Mouse (Mus musculus) urinary bladder, adult 2 months (tissue): ENCODE data around the gene Tex264. TPM values are rescaled to one million over a fixed set of nuclear protein-coding genes. Genes with fewer than 3 reads are reported as not detected.

Source experiments
- polyA plus RNA-seq: library from polyadenylated mRNA; depleted of rRNA; stranded (reverse); fragments of >200 nt; gene quantifications from 2 replicates; pipeline ENCODE4 v1.2.3, GENCODE M21; 2012; rRNA removed

Gene Tex264
- polyA plus RNA-seq, 1 experiment, result 70.3 TPM

Other genes starting within 250 kb of the Tex264 start
- 7.8 and 10.2 TPM in 2 replicates for gene Acy1, start 247.6 kb downstream of the Tex264 start, polyA plus RNA-seq
- gene Abhd14b, start 238.5 kb downstream of the Tex264 start, polyA plus RNA-seq, result 69.6 and 84.4 TPM in 2 replicates
- 44.9 and 46.9 TPM in 2 replicates for gene Abhd14a, start 238.2 kb downstream of the Tex264 start, polyA plus RNA-seq
- gene Pcbp4, start 232.6 kb downstream of the Tex264 start, polyA plus RNA-seq, result 42.5 and 47.9 TPM in 2 replicates
- 0.29 and 0.33 TPM in 2 replicates for gene Gpr62, start 220.0 kb downstream of the Tex264 start, polyA plus RNA-seq
- 30.6 and 31.0 TPM in 2 replicates for gene Rrp9, start 210.0 kb downstream of the Tex264 start, polyA plus RNA-seq
- 70.2 and 82.3 TPM in 2 replicates for gene Parp3, start 209.0 kb downstream of the Tex264 start, polyA plus RNA-seq
- gene Iqcf1, start 186.0 kb downstream of the Tex264 start, polyA plus RNA-seq, result not detected in 2 replicates
- gene Iqcf5, start 171.4 kb downstream of the Tex264 start, polyA plus RNA-seq, result not detected in 2 replicates
- not detected in 2 replicates for gene Iqcf3, start 124.3 kb downstream of the Tex264 start, polyA plus RNA-seq
- gene Iqcf4, start 114.9 kb downstream of the Tex264 start, polyA plus RNA-seq, result not detected in 2 replicates
- gene Iqcf6, start 59.3 kb downstream of the Tex264 start, polyA plus RNA-seq, result not detected in 2 replicates
- not detected in 2 replicates for gene Grm2, start 29.8 kb downstream of the Tex264 start, polyA plus RNA-seq
- gene Rad54l2, start 103.3 kb upstream of the Tex264 start, polyA plus RNA-seq, result 4.3 and 6.8 TPM in 2 replicates
- 19.8 and 23.5 TPM in 2 replicates for gene Dcaf1, start 135.9 kb upstream of the Tex264 start, polyA plus RNA-seq
- gene Rbm15b, start 201.5 kb upstream of the Tex264 start, polyA plus RNA-seq, result 8.9 and 11.6 TPM in 2 replicates
- gene Manf, start 206.1 kb upstream of the Tex264 start, polyA plus RNA-seq, result 80.0 and 94.3 TPM in 2 replicates